Mouse (Mus musculus) cerebellum, adult 2 months (tissue): ENCODE measurements at regions not wholly inside any gene's neighbourhood (a gene's known extent, or its start where the extent isn't known, plus 50 kb on each side); places are given as distances from the start of the nearest gene placed in this dataset.

Experiments
- DNase-seq, 2 experiments: peaks; one replicate each; pipeline ENCODE4 v3.0.0; 2021
- H3K27ac ChIP-seq: fragments of 200-500 bp; 2 replicates; pipeline ENCODE4 v1.5.1; 2012; ENCODE audit warnings: low read length, control low read depth, inconsistent platforms; ENCODE audit not compliant: insufficient read depth
- H3K27me3 ChIP-seq: fragments of 200-500 bp; 2 replicates; pipeline ENCODE4 v1.6.1; 2012; ENCODE audit warnings: inconsistent platforms, mild to moderate bottlenecking, low read length, moderate library complexity; ENCODE audit not compliant: control insufficient read depth, insufficient read depth
- H3K4me1 ChIP-seq: fragments of 200-500 bp; 2 replicates; pipeline ENCODE4 v1.6.1; 2011; ENCODE audit warnings: low read length; ENCODE audit not compliant: control insufficient read depth, insufficient read depth
- H3K4me3 ChIP-seq: fragments of 200-500 bp; replicated peaks from 2 replicates; pipeline ENCODE3; 2011; ENCODE audit warnings: mild to moderate bottlenecking, low read depth, low read length, control low read depth; ENCODE audit not compliant: insufficient read depth
- CTCF ChIP-seq: fragments of 200-500 bp; IDR thresholded peaks from 2 replicates; pipeline ENCODE4 v1.5.1; 2011; ENCODE audit warnings: low read depth, mild to moderate bottlenecking, control low read depth, low read length, moderate library complexity, borderline replicate concordance; ENCODE audit not compliant: insufficient read depth
- POLR2A ChIP-seq: fragments of 200-500 bp; IDR thresholded peaks from 2 replicates; pipeline ENCODE4 v1.6.1; 2011; ENCODE audit warnings: low read length, control low read depth, borderline replicate concordance; ENCODE audit not compliant: insufficient read depth
- WGBS: fragments of 180-500 bp; shearing (Covaris S2); methylation state at CpG from one replicate; pipeline ENCODE4 v1.1.7; 2018; 5-methylcytosine and 5-hydroxymethylcytosine counted together

DNA sequence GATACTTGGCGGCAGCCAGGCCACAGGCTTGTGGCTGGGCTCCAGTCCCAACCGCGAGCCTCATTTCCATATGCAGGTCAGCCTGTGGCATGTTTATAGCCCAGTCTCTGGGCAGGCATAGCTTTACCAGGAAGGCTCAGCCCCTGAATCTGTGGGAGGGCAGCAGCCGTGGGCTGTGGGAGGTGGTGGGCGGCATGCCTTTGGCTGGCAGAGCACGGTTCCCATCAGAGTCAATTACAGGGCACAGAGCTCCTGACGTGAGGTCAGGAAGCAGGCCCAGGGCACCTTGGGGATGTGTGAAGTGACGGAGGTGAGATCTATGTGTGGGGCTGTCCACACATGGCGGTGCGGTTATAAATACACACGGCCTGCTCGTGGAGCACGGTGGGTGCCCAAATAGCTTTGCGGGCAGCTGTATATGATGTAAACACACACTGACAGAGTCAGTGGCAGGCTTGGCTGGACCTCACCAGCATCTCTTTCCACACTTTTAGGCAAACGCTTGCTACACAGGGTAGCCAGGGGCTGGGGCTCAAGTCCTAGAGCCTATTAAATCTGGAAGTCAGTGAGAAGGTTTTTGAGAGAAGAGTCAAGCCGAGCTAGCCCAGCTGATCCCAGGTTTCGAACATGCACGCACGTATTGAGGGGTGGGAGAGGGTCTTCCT, 71.8 kb downstream of the Gm525 start:
- peak in 1 of 2 experiments; percentile 3 for DNase-seq
- no peaks in the 10 kb centered on the region for H3K27me3 ChIP-seq
- peaks cover 5% of the 10 kb centered on the region for H3K4me1 ChIP-seq
- TF ChIP-seq POLR2A (no peak), CTCF (no peak)
- H3K27ac ChIP-seq = no peak overlapping the region
- 23% methylated on average over 19 of the region's 19 CpGs for WGBS
- no peak overlapping the region for H3K4me3 ChIP-seq

DNA sequence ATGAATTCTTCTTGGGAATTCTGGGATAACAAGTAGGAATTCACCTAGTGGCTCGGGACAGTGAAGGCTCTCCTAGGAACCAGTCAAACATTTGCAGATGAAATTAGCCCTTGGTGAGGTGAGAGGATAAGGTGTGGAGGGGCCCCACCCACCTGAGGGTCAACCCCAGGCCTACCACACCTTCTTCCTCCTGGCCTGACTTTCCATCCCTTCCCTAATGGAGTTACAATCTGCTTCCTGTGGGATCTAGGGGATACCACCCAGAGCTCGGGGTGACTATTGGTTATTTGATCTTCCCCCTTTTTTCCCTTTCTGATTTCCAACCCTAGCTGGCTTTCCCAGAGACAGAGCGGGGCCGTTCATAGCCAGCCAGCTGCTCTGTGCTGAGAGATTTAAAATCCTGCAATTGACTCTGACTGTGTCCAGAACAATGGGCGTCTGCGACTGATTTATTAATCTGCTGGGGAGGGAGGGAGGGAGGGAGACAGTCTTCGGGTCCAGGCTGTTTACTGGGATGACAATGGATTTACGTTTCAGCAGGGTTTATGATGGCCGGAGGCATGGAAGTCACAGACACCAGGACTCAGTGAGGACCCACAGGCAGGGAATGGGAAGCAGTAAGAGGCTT, 69.0 kb downstream of the Gm525 start:
- 49% methylated on average over 9 of the region's 9 CpGs for WGBS
- peaks cover 5% of the 10 kb centered on the region for H3K4me1 ChIP-seq
- H3K4me3 ChIP-seq = no peak overlapping the region
- no peak for DNase-seq
- no peaks in the 10 kb centered on the region for H3K27me3 ChIP-seq
- no peak overlapping the region for H3K27ac ChIP-seq
- TF ChIP-seq POLR2A (no peak), CTCF (no peak)
